Mouse (Mus musculus) myocyte (in vitro differentiated cells): ENCODE data around the gene Chga. TPM values are rescaled to one million over a fixed set of nuclear protein-coding genes. Genes with fewer than 3 reads are reported as not detected.

Source experiments
- H3K27me3 ChIP-seq: one replicate; pipeline ENCODE4 v1.6.1; 2011; ENCODE audit not compliant: control insufficient read depth, insufficient read depth, insufficient read length
- H3K36me3 ChIP-seq: one replicate; pipeline ENCODE4 v1.6.1; 2011; ENCODE audit not compliant: control insufficient read depth, insufficient read depth
- H3K4me2 ChIP-seq: one replicate; pipeline ENCODE4 v1.6.1; 2011; ENCODE audit warnings: low read depth, control low read depth
- H3K4me3 ChIP-seq: one replicate; pipeline ENCODE4 v1.5.1; 2011; ENCODE audit warnings: mild to moderate bottlenecking, control low read depth, moderate library complexity
- H3K79me2 ChIP-seq: one replicate; pipeline ENCODE4 v1.6.1; 2011; ENCODE audit not compliant: control insufficient read depth, insufficient read depth
- H3ac ChIP-seq: one replicate; pipeline ENCODE4 v1.6.1; 2011; ENCODE audit not compliant: control insufficient read depth, insufficient read length
- CEBPB ChIP-seq: IDR thresholded peaks from 2 replicates; pipeline ENCODE4 v1.6.1; 2011; ENCODE audit warnings: mild to moderate bottlenecking, moderate library complexity; ENCODE audit not compliant: poor library complexity, insufficient read depth, severe bottlenecking
- E2F4 ChIP-seq: IDR thresholded peaks from one replicate; pipeline ENCODE4 v1.6.1; 2011; ENCODE audit warnings: mild to moderate bottlenecking, control low read depth, moderate library complexity; ENCODE audit not compliant: insufficient read depth
- MAX ChIP-seq: IDR thresholded peaks from one replicate; pipeline ENCODE4 v1.6.1; 2011; ENCODE audit warnings: low read depth, mild to moderate bottlenecking, control low read depth
- MYOD1 ChIP-seq, 3 experiments: IDR thresholded peaks; one replicate each; pipeline ENCODE4 v1.6.1; 2011; ENCODE audit warnings: control low read depth in 2 of 3, low read depth in 2 of 3, mild to moderate bottlenecking in 2 of 3, moderate library complexity in 1 of 3; ENCODE audit not compliant: insufficient read length in 2 of 3, control insufficient read depth in 1 of 3
- MYOG ChIP-seq, 3 experiments: IDR thresholded peaks; one replicate each; pipeline ENCODE4 v1.6.1; 2011; ENCODE audit warnings: control low read depth in 2 of 3, low read depth in 2 of 3, mild to moderate bottlenecking in 2 of 3; ENCODE audit not compliant: insufficient read length in 2 of 3, control insufficient read depth in 1 of 3, insufficient read depth in 1 of 3
- POLR2A ChIP-seq: IDR thresholded peaks from one replicate; pipeline ENCODE4 v1.6.1; 2011; ENCODE audit warnings: low read depth, mild to moderate bottlenecking, control low read depth, moderate library complexity; ENCODE audit not compliant: insufficient read length
- POLR2AphosphoS2 ChIP-seq: IDR thresholded peaks from one replicate; pipeline ENCODE4 v1.6.1; 2011; ENCODE audit warnings: low read depth, control low read depth; ENCODE audit not compliant: insufficient read length
- REST ChIP-seq: IDR thresholded peaks from one replicate; pipeline ENCODE4 v1.6.1; 2011; ENCODE audit warnings: mild to moderate bottlenecking, control low read depth, moderate library complexity; ENCODE audit not compliant: insufficient read depth, insufficient read length
- SRF ChIP-seq: IDR thresholded peaks from one replicate; pipeline ENCODE4 v1.6.1; 2011; ENCODE audit warnings: low read depth; ENCODE audit not compliant: control insufficient read depth, insufficient read length
- TCF12 ChIP-seq: IDR thresholded peaks from one replicate; pipeline ENCODE4 v1.6.1; 2011; ENCODE audit warnings: mild to moderate bottlenecking, control low read depth; ENCODE audit not compliant: poor library complexity, insufficient read depth, severe bottlenecking
- TCF3 ChIP-seq: IDR thresholded peaks from one replicate; pipeline ENCODE4 v1.6.1; 2011; ENCODE audit warnings: low read depth, control low read depth; ENCODE audit not compliant: insufficient read length
- USF1 ChIP-seq: IDR thresholded peaks from one replicate; pipeline ENCODE4 v1.6.1; 2011; ENCODE audit warnings: low read depth, mild to moderate bottlenecking, control low read depth, moderate library complexity
- polyA plus RNA-seq: library from polyadenylated mRNA; unstranded; fragments of >200 nt; fragmentation: generic; extraction: Trizol; gene quantifications from one replicate; pipeline ENCODE4 v1.2.1, GENCODE M21; 2012; ENCODE audit warnings: missing spikeins

Gene Chga
- polyA plus RNA-seq, 1 experiment, result not detected

GRCm38 (mm10) chr12:102514751-102515150 is 40.0 kb upstream of the Chga start:
- Histone ChIP-seq H3K4me3 (no peak overlapping the region), H3K36me3 (no peaks in the 10 kb centered on the region), H3K27me3 (peaks cover 26% of the 10 kb centered on the region), H3K4me2 (no peak overlapping the region), H3ac (no peak overlapping the region), H3K79me2 (no peaks in the 10 kb centered on the region)
- TF ChIP-seq SRF (no peak), CEBPB (no peak), REST (no peak), E2F4 (no peak), TCF3 (no peak), MAX (no peak), MYOG (IDR thresholded peaks at IDR 0.05; ENCODE audit: control insufficient read depth in 1 of 3, insufficient read depth in 1 of 3, insufficient read length in 2 of 3, low read depth in 2 of 3) (no peak)

GRCm38 (mm10) chr12:102516151-102516550 is 38.6 kb upstream of the Chga start:
- Histone ChIP-seq H3K27me3 (peaks cover 28% of the 10 kb centered on the region), H3ac (no peak overlapping the region), H3K4me2 (no peak overlapping the region), H3K36me3 (no peaks in the 10 kb centered on the region), H3K4me3 (no peak overlapping the region), H3K79me2 (no peaks in the 10 kb centered on the region)
- no peak for TF ChIP-seq CEBPB
- TF ChIP-seq E2F4, result no peak
- TF ChIP-seq MYOD1 (IDR thresholded peaks at IDR 0.05; ENCODE audit: control insufficient read depth in 1 of 3, insufficient read length in 2 of 3, low read depth in 2 of 3), result no peak
- no peak for TF ChIP-seq TCF3
- no peak for TF ChIP-seq POLR2A
- no peak for TF ChIP-seq MAX
- TF ChIP-seq POLR2AphosphoS2, result no peak
- TF ChIP-seq SRF, result no peak
- TF ChIP-seq TCF12, result no peak
- TF ChIP-seq MYOG (IDR thresholded peaks at IDR 0.05; ENCODE audit: control insufficient read depth in 1 of 3, insufficient read depth in 1 of 3, insufficient read length in 2 of 3, low read depth in 2 of 3), result no peak
- no peak for TF ChIP-seq USF1
- no peak for TF ChIP-seq REST

GRCm38 (mm10) chr12:102517647-102518046 is 37.1 kb upstream of the Chga start:
- Histone ChIP-seq H3ac (no peak overlapping the region), H3K27me3 (peaks cover 31% of the 10 kb centered on the region), H3K79me2 (no peaks in the 10 kb centered on the region), H3K4me3 (no peak overlapping the region), H3K4me2 (no peak overlapping the region), H3K36me3 (no peaks in the 10 kb centered on the region)
- TF ChIP-seq CEBPB (no peak), MYOG (IDR thresholded peaks at IDR 0.05; ENCODE audit: control insufficient read depth in 1 of 3, insufficient read depth in 1 of 3, insufficient read length in 2 of 3, low read depth in 2 of 3) (no peak), E2F4 (no peak), POLR2A (no peak), REST (no peak), TCF12 (no peak), POLR2AphosphoS2 (no peak), MAX (no peak), TCF3 (no peak), MYOD1 (IDR thresholded peaks at IDR 0.05; ENCODE audit: control insufficient read depth in 1 of 3, insufficient read length in 2 of 3, low read depth in 2 of 3) (no peak), USF1 (no peak), SRF (no peak)

- no peak overlapping the region for H3K4me2 ChIP-seq
- no peaks in the 10 kb centered on the region for H3K36me3 ChIP-seq
- peaks cover 34% of the 10 kb centered on the region for H3K27me3 ChIP-seq
- no peak overlapping the region for H3ac ChIP-seq
- no peak overlapping the region for H3K4me3 ChIP-seq
- no peaks in the 10 kb centered on the region for H3K79me2 ChIP-seq
- TF ChIP-seq MYOD1 (IDR thresholded peaks at IDR 0.05; ENCODE audit: control insufficient read depth in 1 of 3, insufficient read length in 2 of 3, low read depth in 2 of 3) (no peak), REST (no peak), MAX (no peak), E2F4 (no peak), SRF (no peak), USF1 (no peak), POLR2A (no peak), CEBPB (no peak), TCF12 (no peak), TCF3 (no peak), POLR2AphosphoS2 (no peak), MYOG (IDR thresholded peaks at IDR 0.05; ENCODE audit: control insufficient read depth in 1 of 3, insufficient read depth in 1 of 3, insufficient read length in 2 of 3, low read depth in 2 of 3) (no peak)
Measured at GRCm38 (mm10) chr12:102519929-102520720, 34.6 kb upstream of the Chga start.

GRCm38 (mm10) chr12:102521777-102522319 is 32.9 kb upstream of the Chga start:
- Histone ChIP-seq H3K36me3 (no peaks in the 10 kb centered on the region), H3K4me3 (no peak overlapping the region), H3K27me3 (peaks cover 41% of the 10 kb centered on the region), H3K4me2 (no peak overlapping the region), H3K79me2 (no peaks in the 10 kb centered on the region), H3ac (no peak overlapping the region)
- TF ChIP-seq POLR2A, result no peak
- no peak for TF ChIP-seq E2F4
- TF ChIP-seq USF1, result no peak
